Mouse (Mus musculus): ENCODE measurements around the gene Cables2. TPM values are rescaled to one million over a fixed set of nuclear protein-coding genes. Genes with fewer than 3 reads are reported as not detected.

The Cables2 gene
- polyA plus RNA-seq, 1 experiment from 2014 or later: 14.5 TPM

DNA sequence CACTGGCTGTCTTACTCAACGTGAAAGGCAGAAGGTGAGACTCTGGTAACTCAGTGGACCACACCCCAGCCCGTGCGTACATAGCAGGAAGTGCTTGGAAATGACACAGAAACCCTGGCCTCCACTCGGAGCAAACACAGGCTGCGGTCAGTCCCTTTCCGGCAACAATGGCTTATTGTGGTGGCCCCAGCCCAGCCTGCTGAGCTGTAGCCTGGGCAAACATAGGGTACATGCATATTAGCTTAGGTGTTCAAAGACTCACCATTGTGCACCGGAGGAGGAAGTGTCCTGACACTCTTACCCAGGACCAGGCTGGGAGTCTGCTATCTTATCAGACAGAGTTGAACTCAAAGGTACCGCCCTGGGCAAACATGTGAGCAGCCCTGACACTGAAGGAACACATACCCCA, 3.6 kb upstream of the Cables2 start:
- H3K9ac ChIP-seq: no peak overlapping the region

DNA sequence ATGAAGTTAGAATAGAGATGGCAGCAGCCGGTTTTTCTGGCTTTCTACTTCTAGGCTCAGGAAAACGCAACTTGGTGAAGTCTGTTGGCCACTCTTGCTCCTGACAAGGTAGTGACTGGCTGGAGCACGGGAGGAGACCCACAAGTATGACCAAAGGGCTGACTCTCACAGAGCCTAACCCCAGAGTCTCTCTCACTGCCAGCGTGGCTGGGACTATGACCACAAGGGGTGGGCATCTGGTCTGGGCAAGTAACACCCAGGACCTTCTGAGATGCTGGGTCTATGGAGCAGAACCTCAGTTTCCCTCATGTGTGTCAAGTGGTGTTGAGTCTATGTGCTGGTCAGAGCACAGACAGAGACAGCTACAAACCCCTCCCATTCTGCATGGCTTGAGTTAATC, 3.1 kb upstream of the Cables2 start:
- Histone ChIP-seq H3K27me3 (replicated peaks) (no peaks in the 10 kb centered on the region), H3K4me1 (peaks cover 42% of the 10 kb centered on the region), H3K27ac (peak overlapping the region; percentile 91), H3K36me3 (no peaks in the 10 kb centered on the region), H3K9me3 (no peaks in the 10 kb centered on the region), H3K9ac (no peak overlapping the region), H3K4me2 (peak overlapping the region; percentile 30), H3K4me3 (replicated peaks) (no peak overlapping the region)
- WGBS: 39% methylated on average over 4 of the region's 4 CpGs
- ATAC-seq (ENCODE audit: insufficient read depth, low FRiP score, low read depth): no peak

More for the DNA sequence above, 3.6 kb upstream of the Cables2 start:
- no peaks in the 10 kb centered on the region for H3K9me3 ChIP-seq
- H3K27me3 ChIP-seq (replicated peaks): no peaks in the 10 kb centered on the region
- H3K4me3 ChIP-seq (replicated peaks): no peak overlapping the region
- H3K4me1 ChIP-seq: peaks cover 38% of the 10 kb centered on the region
- 33% methylated on average over 8 of the region's 8 CpGs for WGBS
- H3K36me3 ChIP-seq: no peaks in the 10 kb centered on the region
- H3K4me2 ChIP-seq: peak overlapping the region; percentile 30
- ATAC-seq (ENCODE audit: insufficient read depth, low FRiP score, low read depth): peak; percentile 55
- peak overlapping the region; percentile 91 for H3K27ac ChIP-seq

DNA sequence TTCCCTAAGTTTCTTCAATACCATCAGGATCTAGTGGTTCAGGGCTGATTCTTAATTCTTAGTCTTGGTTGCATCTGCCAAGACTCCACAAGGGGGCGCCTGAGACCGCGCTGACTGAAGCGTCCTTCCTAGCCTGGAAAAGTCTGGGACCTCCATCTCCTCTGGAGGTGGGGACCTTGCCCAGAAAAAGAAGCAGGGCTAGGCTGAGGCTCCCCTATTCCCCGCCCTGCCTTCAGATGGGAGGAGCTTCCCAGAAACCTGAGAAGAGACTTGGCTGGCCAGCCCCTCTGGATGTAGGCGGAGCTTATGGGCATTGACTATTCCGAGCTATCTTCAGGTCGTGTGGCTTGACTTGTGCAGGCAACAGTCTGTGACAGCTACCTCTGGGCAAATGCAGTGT, 2.5 kb upstream of the Cables2 start:
- WGBS: 2% methylated on average over 8 of the region's 8 CpGs
- Histone ChIP-seq H3K4me2 (peak overlapping the region; percentile 30), H3K9ac (no peak overlapping the region), H3K27me3 (replicated peaks) (no peaks in the 10 kb centered on the region), H3K4me1 (peaks cover 47% of the 10 kb centered on the region), H3K4me3 (replicated peaks) (no peak overlapping the region), H3K27ac (peak overlapping the region; percentile 91), H3K36me3 (no peaks in the 10 kb centered on the region), H3K9me3 (no peaks in the 10 kb centered on the region)
- ATAC-seq (ENCODE audit: insufficient read depth, low FRiP score, low read depth): peak; percentile 41

- Histone ChIP-seq H3K4me2 (no peak overlapping the region), H3K4me1 (peaks cover 48% of the 10 kb centered on the region), H3K36me3 (no peaks in the 10 kb centered on the region), H3K4me3 (replicated peaks) (no peak overlapping the region), H3K27me3 (replicated peaks) (no peaks in the 10 kb centered on the region), H3K27ac (no peak overlapping the region), H3K9me3 (no peaks in the 10 kb centered on the region), H3K9ac (no peak overlapping the region)
- 89% methylated on average over 2 of the region's 2 CpGs for WGBS
- no peak for ATAC-seq (ENCODE audit: insufficient read depth, low FRiP score, low read depth)
Measured at GRCm38 (mm10) chr2:180274523-180274922, 1.2 kb upstream of the Cables2 start.

GRCm38 (mm10) chr2:180272884-180273321, 393 bp downstream of the Cables2 start:
- WGBS: under 1% methylated on average over 14 of the region's 37 CpGs
- Histone ChIP-seq H3K4me2 (peak overlapping the region; percentile 89), H3K4me3 (replicated peaks) (peak overlapping the region; percentile 90), H3K27me3 (replicated peaks) (no peaks in the 10 kb centered on the region), H3K27ac (peak overlapping the region; percentile 59), H3K9ac (peak overlapping the region; percentile 97), H3K36me3 (no peaks in the 10 kb centered on the region), H3K4me1 (peaks cover 48% of the 10 kb centered on the region), H3K9me3 (no peaks in the 10 kb centered on the region)
- ATAC-seq (ENCODE audit: insufficient read depth, low FRiP score, low read depth): peak; percentile 12

- Histone ChIP-seq H3K4me3 (replicated peaks) (peak overlapping the region; percentile 90), H3K4me2 (peak overlapping the region; percentile 89), H3K9ac (peak overlapping the region; percentile 12; the same call in 1 of the 2 replicates), H3K9me3 (no peaks in the 10 kb centered on the region), H3K27me3 (replicated peaks) (no peaks in the 10 kb centered on the region), H3K36me3 (peaks cover 8% of the 10 kb centered on the region), H3K27ac (no peak overlapping the region), H3K4me1 (peaks cover 39% of the 10 kb centered on the region)
- 66% methylated on average over 5 of the region's 5 CpGs for WGBS
- ATAC-seq (ENCODE audit: insufficient read depth, low FRiP score, low read depth): no peak
Measured at GRCm38 (mm10) chr2:180271804-180272395, 1.4 kb downstream of the Cables2 start.

DNA sequence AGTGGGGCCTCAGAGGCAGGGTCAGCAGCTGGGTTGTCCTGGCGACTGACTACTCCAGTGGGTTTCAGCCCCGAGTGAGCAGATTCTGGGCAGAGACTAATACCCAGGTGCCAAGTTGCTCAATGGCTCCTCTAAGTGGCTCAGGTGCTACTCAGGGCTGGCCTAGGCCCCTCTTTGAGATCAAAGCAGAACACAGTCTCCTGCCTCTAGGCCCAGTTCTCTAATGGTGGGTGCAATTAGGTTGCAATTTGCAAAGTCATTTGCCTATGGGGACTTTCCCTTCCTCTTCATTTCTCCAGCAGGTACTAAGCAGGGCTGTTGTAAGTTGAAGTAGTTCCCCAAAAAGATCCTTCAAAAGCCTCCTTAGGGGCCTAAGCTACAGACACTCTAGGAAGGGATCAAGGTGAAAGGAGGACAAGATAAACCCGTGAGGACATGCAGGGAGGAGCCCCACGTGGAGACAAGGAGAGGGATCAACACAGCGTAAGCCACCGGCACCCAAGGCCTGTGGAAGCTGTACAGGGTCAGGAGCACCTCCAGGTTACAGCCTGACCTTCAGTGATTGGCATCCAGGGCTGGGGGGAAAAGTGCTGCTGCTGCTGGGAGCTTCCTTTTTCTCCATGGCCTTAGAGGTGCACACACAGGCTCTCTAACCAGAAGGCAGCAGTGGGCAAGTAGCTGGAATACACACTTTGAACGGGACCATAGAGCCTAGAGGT, 2.6 kb downstream of the Cables2 start:
- WGBS: 79% methylated on average over 7 of the region's 7 CpGs
- no peak overlapping the region for H3K4me2 ChIP-seq
- H3K27me3 ChIP-seq (replicated peaks): no peaks in the 10 kb centered on the region
- H3K4me1 ChIP-seq: peaks cover 28% of the 10 kb centered on the region
- no peak for ATAC-seq (ENCODE audit: insufficient read depth, low FRiP score, low read depth)
- no peaks in the 10 kb centered on the region for H3K9me3 ChIP-seq
- no peak overlapping the region for H3K9ac ChIP-seq
- peaks cover 13% of the 10 kb centered on the region for H3K36me3 ChIP-seq
- no peak overlapping the region for H3K4me3 ChIP-seq (replicated peaks)
- H3K27ac ChIP-seq: no peak overlapping the region

- Histone ChIP-seq H3K27me3 (replicated peaks) (no peaks in the 10 kb centered on the region), H3K9me3 (no peaks in the 10 kb centered on the region), H3K4me2 (no peak overlapping the region), H3K36me3 (peaks cover 13% of the 10 kb centered on the region), H3K27ac (no peak overlapping the region), H3K4me3 (replicated peaks) (no peak overlapping the region), H3K9ac (no peak overlapping the region), H3K4me1 (peaks cover 24% of the 10 kb centered on the region)
- ATAC-seq (ENCODE audit: insufficient read depth, low FRiP score, low read depth): no peak
- 88% methylated on average over 10 of the region's 10 CpGs for WGBS
Measured at GRCm38 (mm10) chr2:180269329-180269728, 4.0 kb downstream of the Cables2 start.

GRCm38 (mm10) chr2:180267955-180268354, 5.3 kb downstream of the Cables2 start:
- H3K4me2 ChIP-seq: no peak overlapping the region
- no peaks in the 10 kb centered on the region for H3K9me3 ChIP-seq
- peaks cover 19% of the 10 kb centered on the region for H3K4me1 ChIP-seq
- no peaks in the 10 kb centered on the region for H3K27me3 ChIP-seq (replicated peaks)
- no peak overlapping the region for H3K27ac ChIP-seq
- H3K9ac ChIP-seq: no peak overlapping the region
- peaks cover 16% of the 10 kb centered on the region for H3K36me3 ChIP-seq
- WGBS: 67% methylated on average over 2 of the region's 2 CpGs
- no peak for ATAC-seq (ENCODE audit: insufficient read depth, low FRiP score, low read depth)
- no peak overlapping the region for H3K4me3 ChIP-seq (replicated peaks)

GRCm38 (mm10) chr2:180262891-180263290, 10.4 kb downstream of the Cables2 start:
- Histone ChIP-seq H3K4me2 (no peak overlapping the region), H3K36me3 (peaks cover 43% of the 10 kb centered on the region), H3K27ac (0 out of 2 replicates have a peak overlapping the region, but pooled peaks have one; percentile 46), H3K9ac (no peak overlapping the region), H3K4me1 (peaks cover 6% of the 10 kb centered on the region), H3K9me3 (no peaks in the 10 kb centered on the region), H3K4me3 (replicated peaks) (no peak overlapping the region), H3K27me3 (replicated peaks) (no peaks in the 10 kb centered on the region)
- 87% methylated on average over 10 of the region's 10 CpGs for WGBS
- no peak for ATAC-seq (ENCODE audit: insufficient read depth, low FRiP score, low read depth)

DNA sequence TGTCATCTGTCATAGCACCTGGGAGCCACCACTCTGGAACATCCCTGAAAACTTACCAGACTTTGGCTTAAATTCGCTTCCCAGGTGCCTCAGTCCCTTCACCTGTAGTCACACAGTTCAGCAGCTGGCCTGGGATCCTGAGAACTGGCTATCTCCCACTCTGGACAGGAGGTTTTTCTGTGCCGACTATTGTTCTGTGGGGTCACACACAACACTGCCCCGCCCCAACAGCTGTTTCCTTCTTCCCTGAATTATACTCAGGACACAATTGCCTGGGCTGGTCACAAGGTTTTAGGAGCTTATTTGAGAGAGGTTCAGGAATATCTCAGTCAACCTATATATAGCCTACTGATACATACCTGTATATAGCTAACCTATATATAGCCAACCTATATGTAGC, 10.9 kb downstream of the Cables2 start:
- H3K4me3 ChIP-seq (replicated peaks): no peak overlapping the region
- no peak overlapping the region for H3K4me2 ChIP-seq
- ATAC-seq (ENCODE audit: insufficient read depth, low FRiP score, low read depth): no peak
- no peaks in the 10 kb centered on the region for H3K27me3 ChIP-seq (replicated peaks)
- 75% methylated on average over 3 of the region's 3 CpGs for WGBS
- no peaks in the 10 kb centered on the region for H3K9me3 ChIP-seq
- peaks cover 7% of the 10 kb centered on the region for H3K4me1 ChIP-seq
- H3K36me3 ChIP-seq: peaks cover 38% of the 10 kb centered on the region
- H3K27ac ChIP-seq: no peak overlapping the region
- H3K9ac ChIP-seq: no peak overlapping the region

- Histone ChIP-seq H3K27ac (no peak overlapping the region), H3K9me3 (no peaks in the 10 kb centered on the region), H3K27me3 (replicated peaks) (no peaks in the 10 kb centered on the region), H3K4me3 (replicated peaks) (no peak overlapping the region), H3K4me1 (peaks cover 7% of the 10 kb centered on the region), H3K4me2 (no peak overlapping the region), H3K9ac (no peak overlapping the region), H3K36me3 (peaks cover 35% of the 10 kb centered on the region)
- no peak for ATAC-seq (ENCODE audit: insufficient read depth, low FRiP score, low read depth)
- 87% methylated on average over 7 of the region's 7 CpGs for WGBS
Measured at GRCm38 (mm10) chr2:180261901-180262300, 11.4 kb downstream of the Cables2 start.
